Mouse (Mus musculus) thymus, adult 2 months (tissue): ENCODE measurements around the gene Gm49387.

Experiments
- CTCF ChIP-seq: fragments of 200-500 bp; IDR thresholded peaks from 2 replicates; pipeline ENCODE4 v1.5.1; 2012; ENCODE audit warnings: mild to moderate bottlenecking, control low read depth, low read length, moderate library complexity, borderline replicate concordance; ENCODE audit not compliant: control insufficient read depth, poor library complexity, insufficient read depth; ENCODE audit errors: extremely low read depth
- POLR2A ChIP-seq: fragments of 200-500 bp; IDR thresholded peaks from 2 replicates; pipeline ENCODE4 v1.6.1; 2012; ENCODE audit warnings: mild to moderate bottlenecking, low read length, control low read depth, moderate library complexity; ENCODE audit not compliant: control insufficient read depth, poor library complexity, insufficient read depth; ENCODE audit errors: extremely low read depth

DNA sequence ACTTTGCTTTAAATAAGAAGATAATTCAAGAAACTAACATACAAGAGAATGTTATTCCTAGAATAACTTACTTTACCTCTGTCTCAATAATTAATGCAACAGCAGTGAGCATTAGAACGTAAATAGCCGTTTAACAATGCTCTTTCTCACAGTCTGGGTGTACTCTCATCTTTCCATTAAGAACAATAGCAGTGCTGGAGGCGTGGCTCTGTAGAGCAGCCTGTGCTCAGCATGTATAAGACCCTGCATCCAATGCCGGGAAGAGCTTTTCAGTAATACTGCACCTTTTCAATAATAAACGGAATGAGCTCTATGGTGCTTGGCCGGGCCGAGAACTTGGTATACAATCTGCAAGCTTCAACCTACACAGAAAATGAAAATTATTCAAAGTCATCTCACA lies 10.0 kb downstream of the Gm49387 start:
- TF ChIP-seq CTCF = no peak
- no peak for TF ChIP-seq POLR2A
